Mouse (Mus musculus): Measurements from ENCODE around the gene Sys1. TPM values are rescaled to one million over a fixed set of nuclear protein-coding genes. Genes with fewer than 3 reads are reported as not detected.
A peak's percentile ranks its signal among the peaks of the same experiment; 100 is the strongest.

The Sys1 gene
- polyA plus RNA-seq, 1 experiment from 2014 or later, result 48.6 TPM

DNA sequence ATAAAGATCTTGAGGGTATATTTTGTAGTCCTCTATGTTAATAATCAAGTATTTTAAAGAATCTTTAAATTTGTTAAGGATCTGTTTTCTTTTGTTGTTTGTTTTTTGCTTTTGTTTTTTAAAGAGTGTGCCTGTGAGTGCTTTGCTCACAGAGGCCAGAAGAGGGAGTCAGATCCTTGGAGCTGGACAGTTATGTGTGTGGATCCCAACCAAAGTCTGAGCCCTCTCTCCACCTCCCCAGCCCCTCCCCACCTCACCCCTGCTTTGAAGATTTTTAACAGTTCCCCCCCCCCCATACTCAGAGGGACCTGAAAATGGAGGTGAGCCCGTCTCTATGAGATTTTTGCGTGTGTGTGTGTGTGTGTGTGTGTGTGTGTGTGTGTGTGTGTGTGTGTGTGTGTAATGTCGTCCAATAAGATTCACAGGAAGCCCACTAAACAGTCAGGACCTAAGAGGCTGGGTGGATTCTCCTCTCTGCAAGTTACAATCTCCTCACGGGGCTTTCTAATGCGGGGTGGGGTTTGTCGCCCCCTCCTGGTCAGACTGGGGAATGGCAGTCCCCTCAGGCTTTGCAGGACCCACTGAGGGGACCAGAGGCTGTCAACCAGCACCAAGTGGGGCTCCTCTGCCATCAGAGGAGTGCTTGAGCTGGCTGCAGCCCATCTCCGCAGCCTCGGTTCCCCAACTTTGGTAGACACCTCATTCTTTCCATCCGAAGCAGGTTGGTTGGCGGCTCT lies 60.9 kb downstream of the Sys1 start:
- H3K27ac ChIP-seq (replicated peaks), result peak overlapping the region; percentile 67
- ATAC-seq (ENCODE audit: low FRiP score, low TSS enrichment), result no peak; the same call in 1 of the 2 replicates

DNA sequence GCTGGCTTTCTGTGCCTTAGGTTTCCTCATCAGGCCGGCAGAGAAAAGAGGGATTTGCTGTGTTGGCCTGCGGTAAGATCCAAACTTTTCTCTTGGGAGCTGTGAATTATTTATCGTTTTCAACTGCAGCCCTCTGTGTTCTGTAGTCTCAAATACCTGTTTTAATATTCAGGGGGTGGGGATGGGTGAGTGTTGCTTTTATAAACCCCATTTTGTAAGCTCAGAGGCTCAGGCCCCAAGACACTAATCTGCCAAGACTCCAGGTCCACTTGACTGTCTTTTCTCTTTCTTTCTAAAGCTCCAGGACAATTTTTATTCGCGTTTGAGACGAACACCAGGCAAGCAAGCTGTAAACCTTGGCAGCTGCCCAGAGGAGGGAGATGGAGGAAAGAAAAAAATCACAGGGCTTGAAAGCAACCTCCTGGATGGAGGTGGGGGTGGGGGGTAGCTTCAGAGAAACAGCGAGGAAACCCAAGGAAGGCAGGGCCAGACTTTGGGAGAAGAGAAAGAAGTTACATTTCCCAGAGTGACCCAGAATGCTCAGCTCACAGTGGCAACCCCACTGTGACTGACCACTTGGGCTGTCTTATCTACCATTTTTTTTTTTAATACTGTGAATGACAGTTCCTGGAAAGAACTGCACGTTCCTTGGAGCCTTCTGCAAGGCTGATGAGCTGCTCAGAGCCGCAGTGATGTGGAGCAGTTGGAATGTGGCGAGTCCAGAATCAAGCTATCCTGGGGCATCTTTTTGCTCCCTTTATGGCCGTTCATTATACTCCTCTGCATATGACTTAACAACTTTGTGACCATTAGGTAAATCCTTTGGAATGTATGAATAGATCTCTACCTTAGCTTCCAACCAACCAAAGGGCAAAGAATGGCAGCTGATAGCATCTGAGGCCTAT lies 61.8 kb downstream of the Sys1 start:
- H3K36me3 ChIP-seq (ENCODE audit: control insufficient read depth, insufficient read depth, low read length), result no peaks in the 10 kb centered on the region
- TF ChIP-seq EP300 (optimal IDR thresholded peaks at IDR 0.05) (no peak), CTCF (IDR thresholded peaks at IDR 0.05; ENCODE audit: low read depth) (no peak)
- DNase-seq (ENCODE audit: low spot score) (no peak), ATAC-seq (ENCODE audit: low FRiP score, low TSS enrichment) (no peak)
- peak overlapping the region; percentile 71 for H3K27ac ChIP-seq (replicated peaks)
- H3K4me3 ChIP-seq (ENCODE audit: low read depth, low read length), result no peak overlapping the region
- no peaks in the 10 kb centered on the region for H3K9me3 ChIP-seq (ENCODE audit: control insufficient read depth, low read length)
- 34% methylated on average over 11 of the region's 11 CpGs for WGBS
- H3K9ac ChIP-seq (ENCODE audit: low read length), result no peak overlapping the region
- H3K27me3 ChIP-seq (ENCODE audit: control insufficient read depth, insufficient read depth, low read length), result no peaks in the 10 kb centered on the region
- no peak overlapping the region for H3K4me2 ChIP-seq (replicated peaks; ENCODE audit: low read depth)
- H3K4me1 ChIP-seq (replicated peaks; ENCODE audit: control insufficient read depth, insufficient read depth), result no peaks in the 10 kb centered on the region

More for the DNA sequence above, 60.9 kb downstream of the Sys1 start:
- 34% methylated on average over 10 of the region's 10 CpGs for WGBS
- peaks cover 3% of the 10 kb centered on the region; the same call in 1 of the 2 replicates for H3K4me1 ChIP-seq (replicated peaks; ENCODE audit: control insufficient read depth, insufficient read depth)
- H3K4me2 ChIP-seq (replicated peaks; ENCODE audit: low read depth), result no peak overlapping the region
- TF ChIP-seq CTCF (IDR thresholded peaks at IDR 0.05; ENCODE audit: low read depth) (peak; percentile 88), EP300 (optimal IDR thresholded peaks at IDR 0.05) (no peak)
- no peak overlapping the region for H3K4me3 ChIP-seq (ENCODE audit: low read depth, low read length)
- H3K9ac ChIP-seq (ENCODE audit: low read length), result no peak overlapping the region
- peak; percentile 72 for DNase-seq (ENCODE audit: low spot score)
- H3K36me3 ChIP-seq (ENCODE audit: control insufficient read depth, insufficient read depth, low read length), result no peaks in the 10 kb centered on the region
- H3K9me3 ChIP-seq (ENCODE audit: control insufficient read depth, low read length), result no peaks in the 10 kb centered on the region
- H3K27me3 ChIP-seq (ENCODE audit: control insufficient read depth, insufficient read depth, low read length), result no peaks in the 10 kb centered on the region

DNA sequence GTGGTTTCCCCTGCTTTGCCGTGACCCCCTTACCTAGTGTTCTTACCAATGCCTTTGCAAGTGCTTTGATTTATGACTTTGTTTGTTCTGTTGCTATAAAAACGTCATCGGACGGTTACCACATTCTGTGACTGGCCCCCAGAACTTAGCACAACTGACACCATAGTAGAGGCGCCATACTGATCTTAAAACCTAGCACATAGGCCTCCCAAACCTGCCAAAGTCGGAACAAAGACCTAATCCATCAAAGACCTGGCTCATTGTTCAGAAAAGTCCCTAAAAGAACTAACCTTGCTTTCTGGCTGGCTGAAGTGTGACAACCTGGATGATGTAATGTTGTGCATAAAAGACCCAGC lies 62.4 kb downstream of the Sys1 start:
- TF ChIP-seq CTCF (IDR thresholded peaks at IDR 0.05; ENCODE audit: low read depth) (no peak), EP300 (optimal IDR thresholded peaks at IDR 0.05) (no peak)
- no peak for ATAC-seq (ENCODE audit: low FRiP score, low TSS enrichment)
- Histone ChIP-seq H3K4me1 (replicated peaks; ENCODE audit: control insufficient read depth, insufficient read depth) (no peaks in the 10 kb centered on the region), H3K27me3 (ENCODE audit: control insufficient read depth, insufficient read depth, low read length) (no peaks in the 10 kb centered on the region), H3K4me2 (replicated peaks; ENCODE audit: low read depth) (no peak overlapping the region), H3K9ac (ENCODE audit: low read length) (no peak overlapping the region), H3K27ac (replicated peaks) (peak overlapping the region; percentile 71), H3K36me3 (ENCODE audit: control insufficient read depth, insufficient read depth, low read length) (no peaks in the 10 kb centered on the region), H3K4me3 (ENCODE audit: low read depth, low read length) (no peak overlapping the region), H3K9me3 (ENCODE audit: control insufficient read depth, low read length) (no peaks in the 10 kb centered on the region)
- 48% methylated on average over 6 of the region's 6 CpGs for WGBS
- DNase-seq (ENCODE audit: low spot score), result no peak

DNA sequence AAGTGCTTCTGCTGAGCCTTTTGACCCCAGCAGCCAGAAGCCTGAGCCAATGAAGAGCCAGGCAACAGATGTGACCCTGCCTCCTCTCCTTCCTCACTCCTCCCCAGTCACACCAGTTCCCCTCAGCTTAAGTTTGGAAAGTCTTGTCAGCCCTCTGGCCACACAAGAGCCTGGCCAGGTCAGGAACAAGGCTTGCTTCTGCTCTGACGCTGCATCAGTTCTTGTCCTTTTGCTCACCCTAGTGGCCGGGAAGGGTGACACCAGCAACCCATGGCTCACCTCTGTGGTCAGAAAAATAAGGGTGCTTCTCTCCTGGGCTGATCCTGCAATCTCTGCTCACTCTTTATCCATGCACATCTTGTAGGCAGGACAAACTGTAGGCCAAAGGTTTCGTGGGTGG lies 64.0 kb downstream of the Sys1 start:
- peak; percentile 71 for DNase-seq (ENCODE audit: low spot score)

DNA sequence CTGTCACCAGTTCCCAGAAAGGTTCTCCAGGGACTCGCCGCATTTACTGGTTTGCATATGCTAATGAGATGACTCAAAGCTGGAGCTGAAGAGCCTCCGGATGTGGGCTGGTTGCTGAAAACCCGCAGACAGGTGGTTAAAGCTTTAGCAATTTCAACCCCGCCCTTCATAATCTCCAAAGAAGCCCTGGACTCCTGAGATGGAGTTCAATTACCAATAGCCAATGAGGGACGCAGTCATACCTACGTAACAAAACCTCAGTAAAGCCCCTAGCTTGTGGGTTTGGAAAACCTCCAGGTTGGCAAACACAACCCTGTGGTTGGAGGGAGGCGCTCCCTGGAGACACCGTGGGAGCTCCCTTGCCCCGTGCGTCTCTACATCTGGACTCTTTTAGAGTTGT lies 65.1 kb downstream of the Sys1 start:
- Histone ChIP-seq H3K27me3 (ENCODE audit: control insufficient read depth, insufficient read depth, low read length) (no peaks in the 10 kb centered on the region), H3K27ac (replicated peaks) (peak overlapping the region; percentile 5), H3K36me3 (ENCODE audit: control insufficient read depth, insufficient read depth, low read length) (no peaks in the 10 kb centered on the region), H3K4me3 (ENCODE audit: low read depth, low read length) (no peak overlapping the region), H3K4me1 (replicated peaks; ENCODE audit: control insufficient read depth, insufficient read depth) (no peaks in the 10 kb centered on the region), H3K9ac (ENCODE audit: low read length) (no peak overlapping the region), H3K9me3 (ENCODE audit: control insufficient read depth, low read length) (no peaks in the 10 kb centered on the region), H3K4me2 (replicated peaks; ENCODE audit: low read depth) (peak overlapping the region; percentile 4)
- peak; percentile 60 for DNase-seq (ENCODE audit: low spot score)
- 11% methylated on average over 11 of the region's 11 CpGs for WGBS
- TF ChIP-seq EP300 (optimal IDR thresholded peaks at IDR 0.05) (no peak), CTCF (IDR thresholded peaks at IDR 0.05; ENCODE audit: low read depth) (no peak)
- peak; percentile 64 for ATAC-seq (ENCODE audit: low FRiP score, low TSS enrichment)

More for the DNA sequence above, 64.0 kb downstream of the Sys1 start:
- no peak overlapping the region for H3K4me2 ChIP-seq (replicated peaks; ENCODE audit: low read depth)
- H3K9ac ChIP-seq (ENCODE audit: low read length), result no peak overlapping the region
- ATAC-seq (ENCODE audit: low FRiP score, low TSS enrichment), result peak; percentile 75
- no peak overlapping the region for H3K27ac ChIP-seq (replicated peaks)
- H3K4me1 ChIP-seq (replicated peaks; ENCODE audit: control insufficient read depth, insufficient read depth), result no peaks in the 10 kb centered on the region
- H3K27me3 ChIP-seq (ENCODE audit: control insufficient read depth, insufficient read depth, low read length), result no peaks in the 10 kb centered on the region
- no peak overlapping the region for H3K4me3 ChIP-seq (ENCODE audit: low read depth, low read length)
- H3K36me3 ChIP-seq (ENCODE audit: control insufficient read depth, insufficient read depth, low read length), result no peaks in the 10 kb centered on the region
- TF ChIP-seq EP300 (optimal IDR thresholded peaks at IDR 0.05) (no peak), CTCF (IDR thresholded peaks at IDR 0.05; ENCODE audit: low read depth) (peak; percentile 89)
- H3K9me3 ChIP-seq (ENCODE audit: control insufficient read depth, low read length), result no peaks in the 10 kb centered on the region
- 20% methylated on average over 3 of the region's 3 CpGs for WGBS
